Mouse (Mus musculus): Measurements from ENCODE around the gene Optn. TPM values are rescaled to one million over a fixed set of nuclear protein-coding genes. Genes with fewer than 3 reads are reported as not detected.
A peak's percentile ranks its signal among the peaks of the same experiment; 100 is the strongest.

The Optn gene
- polyA plus RNA-seq, 1 experiment from 2014 or later: 83.1 TPM

- 93% methylated on average over 7 of the region's 7 CpGs for WGBS (ENCODE audit: missing documents)
- Histone ChIP-seq H3K4me3 (ENCODE audit: inconsistent target) (no peak overlapping the region), H3K36me3 (ENCODE audit: inconsistent target) (peaks cover 50% of the 10 kb centered on the region; the same call in 1 of the 2 replicates), H3K79me2 (ENCODE audit: inconsistent target) (no peaks in the 10 kb centered on the region), H3K27ac (no peak overlapping the region)
These were observed 35.8 kb downstream of the Optn start for GRCm38 (mm10) chr2:5028047-5028446.

GRCm38 (mm10) chr2:5027057-5027456 is 36.8 kb downstream of the Optn start:
- H3K4me3 ChIP-seq (ENCODE audit: inconsistent target): no peak overlapping the region

GRCm38 (mm10) chr2:5025162-5025733 is 38.6 kb downstream of the Optn start:
- Histone ChIP-seq H3K79me2 (ENCODE audit: inconsistent target) (no peaks in the 10 kb centered on the region), H3K4me3 (ENCODE audit: inconsistent target) (no peak overlapping the region), H3K27ac (no peak overlapping the region), H3K36me3 (ENCODE audit: inconsistent target) (peaks cover 54% of the 10 kb centered on the region; the same call in 1 of the 2 replicates)
- WGBS (ENCODE audit: missing documents): 78% methylated on average over 3 of the region's 4 CpGs

More at GRCm38 (mm10) chr2:5027057-5027456, 36.8 kb downstream of the Optn start:
- Histone ChIP-seq H3K36me3 (ENCODE audit: inconsistent target) (peaks cover 51% of the 10 kb centered on the region; the same call in 1 of the 2 replicates), H3K27ac (no peak overlapping the region), H3K79me2 (ENCODE audit: inconsistent target) (no peaks in the 10 kb centered on the region)
- WGBS (ENCODE audit: missing documents): 92% methylated on average over 6 of the region's 6 CpGs

GRCm38 (mm10) chr2:5023699-5024399 is 40.0 kb downstream of the Optn start:
- H3K79me2 ChIP-seq (ENCODE audit: inconsistent target): no peaks in the 10 kb centered on the region
- H3K27ac ChIP-seq: no peak overlapping the region
- no peak overlapping the region for H3K4me3 ChIP-seq (ENCODE audit: inconsistent target)
- H3K36me3 ChIP-seq (ENCODE audit: inconsistent target): peaks cover 43% of the 10 kb centered on the region; the same call in 1 of the 2 replicates
- WGBS (ENCODE audit: missing documents): 95% methylated on average over 14 of the region's 14 CpGs

- H3K4me3 ChIP-seq (ENCODE audit: inconsistent target): no peak overlapping the region
- peaks cover 37% of the 10 kb centered on the region; the same call in 1 of the 2 replicates for H3K36me3 ChIP-seq (ENCODE audit: inconsistent target)
- H3K79me2 ChIP-seq (ENCODE audit: inconsistent target): no peaks in the 10 kb centered on the region
- no peak overlapping the region for H3K27ac ChIP-seq
- 96% methylated on average over 2 of the region's 2 CpGs for WGBS (ENCODE audit: missing documents)
These were observed 40.6 kb downstream of the Optn start for GRCm38 (mm10) chr2:5023275-5023674.

- 83% methylated on average over 1 of the region's 1 CpGs for WGBS (ENCODE audit: missing documents)
- Histone ChIP-seq H3K27ac (no peak overlapping the region), H3K79me2 (ENCODE audit: inconsistent target) (no peaks in the 10 kb centered on the region), H3K4me3 (ENCODE audit: inconsistent target) (no peak overlapping the region), H3K36me3 (ENCODE audit: inconsistent target) (peaks cover 17% of the 10 kb centered on the region; the same call in 1 of the 2 replicates)
These were observed 44.1 kb downstream of the Optn start for GRCm38 (mm10) chr2:5019708-5020107.

GRCm38 (mm10) chr2:5016922-5017321 is 46.9 kb downstream of the Optn start:
- H3K4me3 ChIP-seq (ENCODE audit: inconsistent target): no peak overlapping the region
- H3K36me3 ChIP-seq (ENCODE audit: inconsistent target): peaks cover 15% of the 10 kb centered on the region; the same call in 1 of the 2 replicates
- WGBS (ENCODE audit: missing documents): 90% methylated on average over 7 of the region's 7 CpGs
- no peak overlapping the region for H3K27ac ChIP-seq
- no peaks in the 10 kb centered on the region for H3K79me2 ChIP-seq (ENCODE audit: inconsistent target)

GRCm38 (mm10) chr2:5015527-5015926 is 48.3 kb downstream of the Optn start:
- Histone ChIP-seq H3K27ac (no peak overlapping the region), H3K36me3 (ENCODE audit: inconsistent target) (peaks cover 3% of the 10 kb centered on the region; the same call in 1 of the 2 replicates), H3K79me2 (ENCODE audit: inconsistent target) (peaks cover 10% of the 10 kb centered on the region), H3K4me3 (ENCODE audit: inconsistent target) (no peak overlapping the region)
- WGBS (ENCODE audit: missing documents): 93% methylated on average over 6 of the region's 6 CpGs

GRCm38 (mm10) chr2:5014616-5015015 is 49.2 kb downstream of the Optn start:
- Histone ChIP-seq H3K79me2 (ENCODE audit: inconsistent target) (peaks cover 14% of the 10 kb centered on the region), H3K27ac (no peak overlapping the region), H3K4me3 (ENCODE audit: inconsistent target) (no peak overlapping the region), H3K36me3 (ENCODE audit: inconsistent target) (no peaks in the 10 kb centered on the region)
- WGBS (ENCODE audit: missing documents): 55% methylated on average over 7 of the region's 7 CpGs

- Histone ChIP-seq H3K79me2 (ENCODE audit: inconsistent target) (peaks cover 14% of the 10 kb centered on the region), H3K27ac (peak within 1 kb of the TSS; percentile 72)
- WGBS (ENCODE audit: missing documents): 2% methylated on average over 32 of the region's 32 CpGs
These were observed 51.1 kb downstream of the Optn start, which contains the start of gene Mcm10 for GRCm38 (mm10) chr2:5012491-5013324. Gene Mcm10, minus strand, starts transcription at chr2:5012791.

GRCm38 (mm10) chr2:5011898-5012490 is 51.9 kb downstream of the Optn start:
- H3K79me2 ChIP-seq (ENCODE audit: inconsistent target): peaks cover 14% of the 10 kb centered on the region
- WGBS (ENCODE audit: missing documents): 10% methylated on average over 8 of the region's 8 CpGs

More at GRCm38 (mm10) chr2:5012491-5013324, 51.1 kb downstream of the Optn start, which contains the start of gene Mcm10:
- peak within 1 kb of the TSS; percentile 64 for H3K4me3 ChIP-seq (ENCODE audit: inconsistent target)
- H3K36me3 ChIP-seq (ENCODE audit: inconsistent target): 0 out of 2 replicates have a peak, but pooled peaks cover under 1% of the 10 kb centered on the region

GRCm38 (mm10) chr2:5007107-5007506 is 56.7 kb downstream of the Optn start:
- no peak overlapping the region for H3K4me3 ChIP-seq (ENCODE audit: inconsistent target)
- peaks cover 21% of the 10 kb centered on the region; the same call in 1 of the 2 replicates for H3K36me3 ChIP-seq (ENCODE audit: inconsistent target)
- 94% methylated on average over 4 of the region's 4 CpGs for WGBS (ENCODE audit: missing documents)

More at GRCm38 (mm10) chr2:5011898-5012490, 51.9 kb downstream of the Optn start:
- H3K27ac ChIP-seq: peak overlapping the region; percentile 72
- H3K4me3 ChIP-seq (ENCODE audit: inconsistent target): peak overlapping the region; percentile 64
- H3K36me3 ChIP-seq (ENCODE audit: inconsistent target): 0 out of 2 replicates have a peak, but pooled peaks cover 8% of the 10 kb centered on the region

GRCm38 (mm10) chr2:5001266-5001665 is 62.6 kb downstream of the Optn start:
- Histone ChIP-seq H3K79me2 (ENCODE audit: inconsistent target) (no peaks in the 10 kb centered on the region), H3K36me3 (ENCODE audit: inconsistent target) (peaks cover 24% of the 10 kb centered on the region; the same call in 1 of the 2 replicates), H3K4me3 (ENCODE audit: inconsistent target) (no peak overlapping the region), H3K27ac (no peak overlapping the region)
- WGBS (ENCODE audit: missing documents): 93% methylated on average over 6 of the region's 6 CpGs

More at GRCm38 (mm10) chr2:5007107-5007506, 56.7 kb downstream of the Optn start:
- Histone ChIP-seq H3K79me2 (ENCODE audit: inconsistent target) (peaks cover 14% of the 10 kb centered on the region), H3K27ac (no peak overlapping the region)

- H3K79me2 ChIP-seq (ENCODE audit: inconsistent target): no peaks in the 10 kb centered on the region
- H3K36me3 ChIP-seq (ENCODE audit: inconsistent target): peaks cover 21% of the 10 kb centered on the region; the same call in 1 of the 2 replicates
- no peak overlapping the region for H3K27ac ChIP-seq
- no peak overlapping the region for H3K4me3 ChIP-seq (ENCODE audit: inconsistent target)
- WGBS (ENCODE audit: missing documents): 70% methylated on average over 3 of the region's 3 CpGs
These were observed 64.9 kb downstream of the Optn start for GRCm38 (mm10) chr2:4998905-4999304.
